In genomic region chr17:15459761-15460160, GRCm38 (mm10) we compare ENCODE assay signal across 15 mouse cellular contexts.
"Had no signal": no experiment of that assay in that cellular context is flagged by ENCODE, and none has a peak within 500 bp of the region (broad histone marks: within the 10 kb centered on the region; RNA-seq: fewer than 3 reads in every experiment).

No protein-coding gene starts in this region.

- H3K27me3 ChIP-seq: kidney, embryonic 15.5 days; limb, embryonic 15.5 days; liver, embryonic 12.5 days; neural tube, embryonic 15.5 days had no signal

- H3K4me3 ChIP-seq: kidney, embryonic 15.5 days; left cerebral cortex, adult 2 months; limb, embryonic 15.5 days; liver, embryonic 12.5 days; midbrain, embryonic 10.5 days; neural tube, embryonic 15.5 days had no signal

- H3K4me1 ChIP-seq: kidney, embryonic 15.5 days; limb, embryonic 15.5 days; midbrain, embryonic 10.5 days; neural tube, embryonic 15.5 days had no signal

- DNase-seq: kidney, postnatal 14 days; lung, embryonic 14.5 days; lung, postnatal 10 days; lung, postnatal 4 days; midbrain, embryonic 14.5 days; right cerebral cortex, adult 18-20 months; right cerebral cortex, postnatal 25 days; thymus, postnatal 14 days had no signal

- ATAC-seq: liver, embryonic 12.5 days had no signal

- H3K36me3 ChIP-seq: kidney, embryonic 15.5 days; limb, embryonic 15.5 days; neural tube, embryonic 15.5 days had no signal

- H3K27ac ChIP-seq: kidney, embryonic 15.5 days; left cerebral cortex, adult 2 months; limb, embryonic 15.5 days; liver, embryonic 12.5 days; midbrain, embryonic 10.5 days; neural tube, embryonic 15.5 days; stomach, postnatal 0 days had no signal

- H3K9ac ChIP-seq: kidney, embryonic 15.5 days; limb, embryonic 15.5 days; liver, embryonic 12.5 days; lung, embryonic 14.5 days; neural tube, embryonic 15.5 days had no signal

- H3K9me3 ChIP-seq: kidney, embryonic 15.5 days; limb, embryonic 15.5 days; liver, embryonic 12.5 days; midbrain, embryonic 10.5 days; neural tube, embryonic 15.5 days had no signal

- H3K4me2 ChIP-seq: kidney, embryonic 15.5 days; limb, embryonic 15.5 days; liver, embryonic 12.5 days; lung, embryonic 14.5 days; neural tube, embryonic 15.5 days had no signal
